Mouse (Mus musculus) lung, postnatal 0 days (tissue): ENCODE data around the gene Pard3.

Source experiments
- CTCF ChIP-seq: IDR thresholded peaks from 2 replicates; pipeline ENCODE4 v1.5.1; 2016; ENCODE audit warnings: antibody characterized with exemption, mild to moderate bottlenecking
- EP300 ChIP-seq: IDR thresholded peaks from 2 replicates; pipeline ENCODE4 v1.6.1; 2016; ENCODE audit warnings: antibody characterized with exemption, mild to moderate bottlenecking, control low read depth

- TF ChIP-seq CTCF (no peak), EP300 (no peak)
Observed at GRCm38 (mm10) chr8:127371326-127371949, 307.7 kb downstream of the Pard3 start.
